Mouse (Mus musculus) heart, embryonic 16.5 days (tissue): ENCODE results near the gene Hist2h2bb. TPM values are rescaled to one million over a fixed set of nuclear protein-coding genes. Genes with fewer than 3 reads are reported as not detected.
"Not testable (repeated sequence)": the region's sequence is repeated elsewhere in the genome, so short reads cannot be mapped to it uniquely, and the experiment has no call there.

ENCODE experiments used
- ATAC-seq: fragments of 200-750 bp; cut with Nextera tagmentation; replicated peaks from 2 replicates; pipeline ENCODE4 v1.8.0; 2017; ENCODE audit warnings: moderate number of reproducible peaks; ENCODE audit not compliant: insufficient read depth, low FRiP score; ENCODE audit errors: extremely low read depth
- H3K27ac ChIP-seq: fragments of 300-500 bp; sonication (generic); 2 replicates; pipeline ENCODE4 v1.5.1; 2014; ENCODE audit warnings: mild to moderate bottlenecking, low read length, control low read depth, moderate library complexity
- H3K27me3 ChIP-seq: fragments of 300-500 bp; sonication (generic); 2 replicates; pipeline ENCODE4 v1.6.1; 2014; ENCODE audit warnings: low read length, mixed read lengths; ENCODE audit not compliant: control insufficient read depth, insufficient read depth
- H3K36me3 ChIP-seq: fragments of 300-500 bp; sonication (generic); 2 replicates; pipeline ENCODE4 v1.6.1; 2014; ENCODE audit not compliant: control insufficient read depth, insufficient read depth
- H3K4me1 ChIP-seq: fragments of 300-500 bp; sonication (generic); 2 replicates; pipeline ENCODE4 v1.6.1; 2014; ENCODE audit warnings: low read length, mixed read lengths; ENCODE audit not compliant: control insufficient read depth, insufficient read depth
- H3K4me2 ChIP-seq: fragments of 300-500 bp; sonication (generic); 2 replicates; pipeline ENCODE4 v1.6.1; 2014; ENCODE audit warnings: low read depth, mild to moderate bottlenecking, control low read depth, low read length
- H3K4me3 ChIP-seq: fragments of 300-500 bp; sonication (generic); 2 replicates; pipeline ENCODE4 v1.5.1; 2014; ENCODE audit warnings: mild to moderate bottlenecking, control low read depth, low read length
- H3K9ac ChIP-seq: fragments of 300-500 bp; sonication (generic); 2 replicates; pipeline ENCODE4 v1.6.1; 2014; ENCODE audit warnings: low read length, control low read depth
- H3K9me3 ChIP-seq: fragments of 300-500 bp; sonication (generic); replicated peaks from 2 replicates; pipeline ENCODE4 v1.6.1; 2016; ENCODE audit warnings: low read length; ENCODE audit not compliant: control insufficient read depth
- WGBS: fragments of 180-500 bp; shearing (Covaris S2); extraction: QIAGEN DNeasy Blood & Tissue Kit; methylation state at CpG from one replicate; pipeline ENCODE4 v1.1.7; 2014; 5-methylcytosine and 5-hydroxymethylcytosine counted together
- polyA plus RNA-seq: library from polyadenylated mRNA; unstranded; fragments of >200 nt; fragmentation: Nextera tagmentation; extraction: Ambion mirVana; gene quantifications from 2 replicates; pipeline ENCODE4 v1.2.1, GENCODE M21; 2015

Hist2h2bb gene
- 3.7 and 4.1 TPM in 2 replicates for polyA plus RNA-seq

DNA sequence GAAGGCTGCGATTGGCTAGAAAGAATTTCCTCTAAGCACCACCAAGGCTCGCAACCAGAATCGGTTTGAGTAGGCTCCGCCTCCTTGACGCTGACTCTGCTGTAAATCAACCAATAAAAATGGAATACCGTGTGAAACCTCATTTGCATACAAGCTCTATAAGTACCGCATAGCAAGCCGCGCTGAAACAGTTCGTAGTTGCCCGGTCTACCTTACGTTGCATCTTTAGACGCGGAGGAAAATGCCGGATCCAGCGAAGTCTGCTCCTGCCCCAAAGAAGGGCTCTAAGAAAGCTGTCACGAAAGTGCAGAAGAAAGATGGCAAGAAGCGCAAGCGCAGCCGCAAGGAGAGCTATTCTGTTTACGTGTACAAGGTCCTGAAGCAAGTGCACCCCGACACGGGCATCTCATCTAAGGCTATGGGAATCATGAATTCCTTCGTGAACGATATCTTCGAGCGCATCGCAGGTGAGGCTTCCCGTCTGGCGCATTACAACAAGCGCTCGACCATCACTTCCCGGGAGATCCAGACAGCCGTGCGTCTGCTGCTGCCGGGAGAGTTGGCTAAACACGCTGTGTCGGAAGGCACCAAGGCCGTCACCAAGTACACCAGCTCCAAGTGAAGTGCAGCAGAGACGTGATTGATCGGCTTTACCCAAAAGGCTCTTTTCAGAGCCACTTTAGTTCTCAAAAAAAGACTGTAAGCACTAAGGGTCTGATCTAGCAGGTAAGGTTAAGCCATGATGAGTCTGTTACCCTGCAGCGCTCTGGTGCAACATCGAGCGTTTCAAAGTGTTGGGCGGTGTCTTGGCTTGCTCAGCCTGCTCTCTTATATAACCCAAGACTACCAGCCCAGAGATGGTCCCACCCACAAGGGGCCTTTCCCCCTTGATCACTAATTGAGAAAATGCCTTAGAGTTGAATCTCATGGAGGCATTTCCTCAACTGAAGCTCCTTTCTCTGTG is at the start of gene Hist2h2bb:
Gene Hist2h2bb, plus strand, starts transcription at position 242 of the 964 bp plus-strand sequence.
- peak; percentile 95 for ATAC-seq
- no peaks in the 10 kb centered on the region for H3K36me3 ChIP-seq
- H3K4me1 ChIP-seq = peaks cover 5% of the 10 kb centered on the region; the same call in 1 of the 2 replicates
- peak within 1 kb of the TSS; percentile 81 for H3K9ac ChIP-seq
- H3K4me3 ChIP-seq = peak within 1 kb of the TSS; percentile 72
- H3K27me3 ChIP-seq = no peaks in the 10 kb centered on the region
- H3K4me2 ChIP-seq = peak within 1 kb of the TSS; percentile 83
- under 1% methylated on average over 45 of the region's 45 CpGs for WGBS
- H3K27ac ChIP-seq = peak within 1 kb of the TSS; percentile 91
- H3K9me3 ChIP-seq = no peaks in the 10 kb centered on the region

DNA sequence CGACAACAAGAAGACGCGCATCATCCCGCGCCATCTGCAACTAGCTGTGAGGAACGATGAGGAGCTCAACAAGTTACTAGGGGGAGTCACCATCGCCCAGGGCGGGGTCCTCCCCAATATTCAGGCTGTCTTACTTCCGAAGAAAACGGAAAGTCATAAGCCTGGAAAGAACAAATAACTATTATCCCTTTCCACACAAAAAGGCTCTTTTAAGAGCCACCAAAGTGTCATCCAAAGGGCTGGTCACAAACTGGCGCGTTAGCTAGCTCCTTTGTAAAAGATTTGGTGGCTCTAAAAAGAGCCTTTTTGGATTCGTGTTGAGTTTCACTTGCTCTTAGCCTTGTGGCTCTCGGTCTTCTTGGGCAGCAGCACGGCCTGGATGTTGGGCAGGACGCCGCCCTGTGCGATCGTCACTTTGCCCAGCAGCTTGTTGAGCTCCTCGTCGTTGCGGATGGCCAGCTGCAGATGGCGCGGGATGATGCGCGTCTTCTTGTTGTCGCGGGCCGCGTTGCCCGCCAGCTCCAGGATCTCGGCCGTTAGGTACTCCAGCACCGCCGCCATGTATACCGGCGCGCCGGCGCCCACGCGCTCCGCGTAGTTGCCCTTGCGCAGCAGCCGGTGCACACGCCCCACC is 49.3 kb upstream of the Hist2h2bb start:
- ATAC-seq, H3K27me3 ChIP-seq, H3K9me3 ChIP-seq, H3K36me3 ChIP-seq: not testable (repeated sequence)
- Histone ChIP-seq H3K9ac (peak overlapping the region; percentile 94), H3K27ac (peak overlapping the region; percentile 100), H3K4me2 (peak overlapping the region; percentile 91), H3K4me1 (peaks cover 28% of the 10 kb centered on the region), H3K4me3 (peak overlapping the region; percentile 77)
- under 1% methylated on average over 24 of the region's 47 CpGs for WGBS

DNA sequence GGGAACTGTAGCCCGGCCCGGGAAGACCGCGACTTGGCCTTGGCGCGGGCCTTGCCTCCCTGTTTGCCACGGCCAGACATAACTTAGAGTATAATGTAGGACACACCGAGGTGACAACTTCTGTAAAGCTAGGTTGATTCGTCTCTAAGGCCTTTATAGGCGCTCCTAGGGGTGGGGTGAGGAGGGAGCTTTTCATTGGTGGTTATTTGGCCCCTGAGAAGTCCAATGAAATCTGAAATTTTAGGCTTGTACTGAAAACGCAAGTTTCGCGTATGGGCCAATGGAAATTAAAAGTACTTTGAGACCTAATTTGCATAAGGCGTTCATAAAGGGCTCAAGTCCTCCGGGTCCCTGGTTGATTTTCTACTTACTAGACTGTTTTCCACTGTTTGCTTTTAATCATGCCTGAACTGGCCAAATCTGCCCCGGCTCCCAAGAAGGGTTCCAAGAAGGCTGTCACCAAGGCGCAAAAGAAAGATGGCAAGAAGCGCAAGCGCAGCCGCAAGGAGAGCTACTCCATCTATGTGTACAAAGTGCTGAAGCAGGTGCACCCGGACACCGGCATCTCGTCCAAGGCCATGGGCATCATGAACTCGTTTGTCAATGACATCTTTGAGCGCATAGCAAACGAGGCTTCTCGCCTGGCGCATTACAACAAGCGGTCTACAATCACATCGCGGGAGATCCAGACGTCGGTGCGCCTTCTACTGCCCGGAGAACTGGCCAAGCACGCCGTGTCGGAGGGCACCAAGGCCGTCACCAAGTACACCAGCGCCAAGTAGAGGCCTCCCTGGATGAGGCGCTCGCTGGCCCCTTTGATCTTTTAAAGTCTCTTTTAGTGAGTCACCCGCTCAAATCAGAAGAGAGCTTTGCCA is 48.5 kb upstream of the Hist2h2bb start, which contains the start of the genes Hist2h2ac and Hist2h2be:
Gene Hist2h2ac, minus strand, starts transcription at position 116 of the 875 bp plus-strand sequence.
Gene Hist2h2be, plus strand, starts transcription at position 355 of the 875 bp plus-strand sequence.
- Histone ChIP-seq H3K27ac (peak within 1 kb of the TSS; percentile 100), H3K4me3 (peak within 1 kb of the TSS; percentile 77), H3K9ac (peak within 1 kb of the TSS; percentile 94), H3K36me3 (no peaks in the 10 kb centered on the region), H3K27me3 (no peaks in the 10 kb centered on the region), H3K9me3 (no peaks in the 10 kb centered on the region), H3K4me2 (peak within 1 kb of the TSS; percentile 91), H3K4me1 (peaks cover 28% of the 10 kb centered on the region)
- ATAC-seq = peak; percentile 92
- under 1% methylated on average over 43 of the region's 43 CpGs for WGBS

DNA sequence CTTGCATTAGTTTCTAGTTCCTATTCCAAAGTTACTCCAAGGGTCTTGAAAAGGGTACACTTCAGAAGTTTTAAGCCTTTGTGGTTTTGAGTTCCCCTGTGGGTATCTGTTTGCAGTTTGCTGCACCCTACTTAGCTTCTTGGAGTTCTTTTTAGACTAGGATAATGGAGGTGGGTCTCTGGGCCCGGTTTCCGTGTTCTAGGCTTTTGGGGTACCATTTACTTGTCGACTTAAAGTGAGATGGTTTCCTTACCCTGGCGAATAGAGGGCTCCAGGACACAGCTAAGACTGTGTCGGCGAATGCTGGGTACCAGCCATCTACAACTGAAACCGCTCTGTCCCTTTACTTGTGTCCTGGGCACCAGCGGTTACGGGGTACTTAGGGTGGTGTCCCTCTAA is 47.9 kb upstream of the Hist2h2bb start:
- ATAC-seq = no peak
- H3K27ac ChIP-seq = peak overlapping the region; percentile 100
- 25% methylated on average over 9 of the region's 9 CpGs for WGBS

DNA sequence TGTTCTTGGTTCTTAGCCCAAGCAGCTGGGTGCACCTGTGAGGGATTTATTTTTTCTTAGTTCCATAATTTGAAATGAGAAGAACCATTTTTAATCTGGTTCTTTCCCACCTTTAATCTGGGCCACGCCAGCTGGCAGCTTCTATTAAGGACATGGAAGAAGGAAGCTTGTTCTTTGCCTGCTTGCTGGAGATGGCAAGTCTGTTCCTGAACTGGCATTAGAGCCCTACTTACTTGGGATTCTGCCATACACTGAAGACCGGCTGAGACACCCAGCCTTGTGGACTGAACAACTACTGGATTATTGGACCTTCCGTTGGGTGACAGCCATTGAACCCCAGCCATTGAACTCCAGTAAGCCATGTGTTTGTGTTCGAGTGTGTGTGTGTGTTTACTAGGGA is 46.8 kb upstream of the Hist2h2bb start:
- no peaks in the 10 kb centered on the region for H3K36me3 ChIP-seq
- H3K9me3 ChIP-seq = no peaks in the 10 kb centered on the region
- H3K27ac ChIP-seq = no peak overlapping the region
- WGBS = 89% methylated on average over 4 of the region's 4 CpGs
- no peak for ATAC-seq
- no peak overlapping the region for H3K4me3 ChIP-seq
- peaks cover 28% of the 10 kb centered on the region for H3K4me1 ChIP-seq
- H3K27me3 ChIP-seq = no peaks in the 10 kb centered on the region
- no peak overlapping the region for H3K9ac ChIP-seq
- peak overlapping the region; percentile 91 for H3K4me2 ChIP-seq

More for the DNA sequence above, 47.9 kb upstream of the Hist2h2bb start:
- H3K4me2 ChIP-seq = peak overlapping the region; percentile 91
- peak overlapping the region; percentile 81 for H3K9ac ChIP-seq
- no peaks in the 10 kb centered on the region for H3K9me3 ChIP-seq
- H3K4me3 ChIP-seq = peak overlapping the region; percentile 77
- peaks cover 28% of the 10 kb centered on the region for H3K4me1 ChIP-seq
- no peaks in the 10 kb centered on the region for H3K27me3 ChIP-seq
- H3K36me3 ChIP-seq = no peaks in the 10 kb centered on the region

DNA sequence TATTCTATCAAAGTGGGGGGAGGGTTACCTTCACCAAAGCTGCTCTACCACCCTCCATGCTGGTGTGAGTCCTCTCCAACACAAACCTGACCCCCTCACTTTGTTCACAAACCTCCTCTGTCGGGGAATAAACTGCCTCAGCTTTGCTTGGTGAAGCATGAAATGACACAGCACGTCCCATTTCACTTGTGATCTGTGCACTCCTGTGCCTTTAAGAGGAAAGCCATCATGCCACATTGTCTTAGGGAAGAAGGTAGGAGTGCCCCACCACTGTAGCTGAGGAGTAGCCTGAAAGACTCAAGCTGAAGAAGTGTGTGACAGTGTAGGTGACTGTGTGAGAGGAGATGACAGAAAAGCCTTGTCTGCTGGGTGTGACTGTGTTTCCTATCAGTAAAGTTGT is 44.1 kb upstream of the Hist2h2bb start:
- no peaks in the 10 kb centered on the region for H3K36me3 ChIP-seq
- no peaks in the 10 kb centered on the region for H3K27me3 ChIP-seq
- no peak overlapping the region for H3K27ac ChIP-seq
- no peak overlapping the region for H3K4me2 ChIP-seq
- peaks cover 22% of the 10 kb centered on the region for H3K4me1 ChIP-seq
- no peak overlapping the region for H3K4me3 ChIP-seq
- H3K9me3 ChIP-seq = no peaks in the 10 kb centered on the region
- 29% methylated on average over 2 of the region's 2 CpGs for WGBS
- ATAC-seq = no peak
- peak overlapping the region; percentile 21; the same call in 1 of the 2 replicates for H3K9ac ChIP-seq

DNA sequence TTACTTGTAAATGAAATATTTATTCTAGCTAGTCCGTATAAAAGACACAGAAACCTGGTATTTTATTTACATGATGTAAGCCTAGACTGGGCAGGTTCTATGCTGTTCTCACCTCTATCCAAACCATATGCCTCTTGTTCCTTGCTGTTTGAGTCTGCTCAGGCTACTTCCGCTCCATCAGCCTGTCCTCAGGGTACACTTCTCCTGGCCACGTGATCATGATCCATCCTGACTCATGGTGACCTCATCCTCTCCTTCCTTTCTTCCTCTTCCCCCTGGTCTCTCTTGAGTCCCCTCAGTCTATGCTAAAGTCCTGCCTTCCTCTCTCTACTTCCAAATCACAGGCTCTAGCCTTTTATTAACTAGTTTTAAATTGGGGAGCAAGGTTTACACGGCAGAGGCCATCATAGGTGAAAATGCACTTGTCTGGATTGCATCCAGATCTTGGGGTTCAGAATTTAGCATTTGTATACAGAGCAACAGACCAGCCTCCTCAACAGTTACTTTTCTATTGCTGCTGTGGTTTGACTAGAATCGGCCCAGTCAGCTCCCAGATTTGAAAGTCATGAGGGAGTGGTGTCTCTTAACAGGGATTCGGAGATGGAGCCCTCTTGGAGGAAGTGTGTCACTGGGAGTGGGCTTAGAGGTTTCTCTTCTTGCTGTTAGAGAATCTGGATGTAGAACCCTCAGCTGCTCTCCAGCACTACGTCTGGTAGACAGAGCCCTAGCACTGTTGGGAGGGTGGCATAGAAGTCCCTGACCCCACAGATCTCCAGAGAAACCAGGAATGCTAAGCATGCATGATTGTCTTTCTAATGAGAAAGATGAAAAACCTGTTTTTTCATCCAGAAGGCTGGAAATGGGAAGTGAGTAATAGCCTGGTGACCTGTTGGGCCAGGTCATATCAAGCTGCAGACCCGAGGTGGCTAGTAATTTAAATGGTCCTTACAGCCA is 42.6 kb upstream of the Hist2h2bb start:
- H3K4me1 ChIP-seq = peaks cover 17% of the 10 kb centered on the region
- no peak overlapping the region for H3K9ac ChIP-seq
- H3K27me3 ChIP-seq = no peaks in the 10 kb centered on the region
- no peak overlapping the region for H3K4me3 ChIP-seq
- WGBS = 60% methylated on average over 8 of the region's 8 CpGs
- H3K4me2 ChIP-seq = no peak overlapping the region
- no peaks in the 10 kb centered on the region for H3K9me3 ChIP-seq
- no peak overlapping the region for H3K27ac ChIP-seq
- no peaks in the 10 kb centered on the region for H3K36me3 ChIP-seq
- ATAC-seq = no peak
